Mouse (Mus musculus): Measurements from ENCODE around the gene Defb19. TPM values are rescaled to one million over a fixed set of nuclear protein-coding genes. Genes with fewer than 3 reads are reported as not detected.

Defb19 gene
- polyA plus RNA-seq, 1 experiment = 2.9 TPM

GRCm38 (mm10) chr2:152622953-152623352, 42.8 kb upstream of the Defb19 start, which contains the start of gene Defb25:
Defb25 (minus strand) TSS chr2:152623053.
- TF ChIP-seq POLR2A (IDR thresholded peaks at IDR 0.05; ENCODE audit: low read depth, low read length) (no peak), CTCF (conservative IDR thresholded peaks at IDR 0.05; ENCODE audit: insufficient read depth, insufficient read length, low read depth, low read length) (no peak)
- Histone ChIP-seq H3K4me1 (ENCODE audit: control insufficient read depth, insufficient read depth, low read length) (no peaks in the 10 kb centered on the region), H3K27ac (ENCODE audit: insufficient read depth, low read depth, low read length) (no peak within 1 kb of the TSS), H3K27me3 (replicated peaks; ENCODE audit: control insufficient read depth, insufficient read depth, low read length) (no peaks in the 10 kb centered on the region), H3K4me3 (ENCODE audit: insufficient read depth, low read depth, low read length) (no peak within 1 kb of the TSS), H3K36me3 (ENCODE audit: control insufficient read depth, insufficient read depth, low read length) (no peaks in the 10 kb centered on the region)
- no peak for DNase-seq
- 66% methylated on average over 7 of the region's 7 CpGs for WGBS

- H3K27ac ChIP-seq (ENCODE audit: insufficient read depth, low read depth, low read length) = no peak overlapping the region
- no peak overlapping the region for H3K4me3 ChIP-seq (ENCODE audit: insufficient read depth, low read depth, low read length)
- H3K27me3 ChIP-seq (replicated peaks; ENCODE audit: control insufficient read depth, insufficient read depth, low read length) = no peaks in the 10 kb centered on the region
- TF ChIP-seq POLR2A (IDR thresholded peaks at IDR 0.05; ENCODE audit: low read depth, low read length) = no peak
- no peak for TF ChIP-seq CTCF (conservative IDR thresholded peaks at IDR 0.05; ENCODE audit: insufficient read depth, insufficient read length, low read depth, low read length)
- no peaks in the 10 kb centered on the region for H3K4me1 ChIP-seq (ENCODE audit: control insufficient read depth, insufficient read depth, low read length)
- DNase-seq = no peak
- WGBS = 28% methylated on average over 13 of the region's 13 CpGs
- no peaks in the 10 kb centered on the region for H3K36me3 ChIP-seq (ENCODE audit: control insufficient read depth, insufficient read depth, low read length)
Measured at GRCm38 (mm10) chr2:152622151-152622550, 42.0 kb upstream of the Defb19 start.

- no peaks in the 10 kb centered on the region for H3K36me3 ChIP-seq (ENCODE audit: control insufficient read depth, insufficient read depth, low read length)
- no peak overlapping the region for H3K27ac ChIP-seq (ENCODE audit: insufficient read depth, low read depth, low read length)
- 55% methylated on average over 9 of the region's 9 CpGs for WGBS
- peak; percentile 36 for DNase-seq
- no peak overlapping the region for H3K4me3 ChIP-seq (ENCODE audit: insufficient read depth, low read depth, low read length)
- no peak for TF ChIP-seq CTCF (conservative IDR thresholded peaks at IDR 0.05; ENCODE audit: insufficient read depth, insufficient read length, low read depth, low read length)
- TF ChIP-seq POLR2A (IDR thresholded peaks at IDR 0.05; ENCODE audit: low read depth, low read length) = no peak
- H3K27me3 ChIP-seq (replicated peaks; ENCODE audit: control insufficient read depth, insufficient read depth, low read length) = no peaks in the 10 kb centered on the region
- no peaks in the 10 kb centered on the region for H3K4me1 ChIP-seq (ENCODE audit: control insufficient read depth, insufficient read depth, low read length)
Measured at GRCm38 (mm10) chr2:152620367-152621134, 40.4 kb upstream of the Defb19 start.

- 77% methylated on average over 5 of the region's 5 CpGs for WGBS
Measured at GRCm38 (mm10) chr2:152617374-152617773, 37.3 kb upstream of the Defb19 start.

GRCm38 (mm10) chr2:152616470-152616869, 36.4 kb upstream of the Defb19 start:
- Histone ChIP-seq H3K27me3 (replicated peaks; ENCODE audit: control insufficient read depth, insufficient read depth, low read length) (no peaks in the 10 kb centered on the region), H3K4me1 (ENCODE audit: control insufficient read depth, insufficient read depth, low read length) (no peaks in the 10 kb centered on the region), H3K4me3 (ENCODE audit: insufficient read depth, low read depth, low read length) (no peak overlapping the region), H3K36me3 (ENCODE audit: control insufficient read depth, insufficient read depth, low read length) (no peaks in the 10 kb centered on the region), H3K27ac (ENCODE audit: insufficient read depth, low read depth, low read length) (no peak overlapping the region)
- 66% methylated on average over 6 of the region's 6 CpGs for WGBS
- TF ChIP-seq CTCF (conservative IDR thresholded peaks at IDR 0.05; ENCODE audit: insufficient read depth, insufficient read length, low read depth, low read length) (no peak), POLR2A (IDR thresholded peaks at IDR 0.05; ENCODE audit: low read depth, low read length) (no peak)
- no peak for DNase-seq

More at GRCm38 (mm10) chr2:152617374-152617773, 37.3 kb upstream of the Defb19 start:
- TF ChIP-seq POLR2A (IDR thresholded peaks at IDR 0.05; ENCODE audit: low read depth, low read length) = no peak
- peak; percentile 49 for TF ChIP-seq CTCF (conservative IDR thresholded peaks at IDR 0.05; ENCODE audit: insufficient read depth, insufficient read length, low read depth, low read length)
- Histone ChIP-seq H3K4me3 (ENCODE audit: insufficient read depth, low read depth, low read length) (no peak overlapping the region), H3K27me3 (replicated peaks; ENCODE audit: control insufficient read depth, insufficient read depth, low read length) (no peaks in the 10 kb centered on the region), H3K36me3 (ENCODE audit: control insufficient read depth, insufficient read depth, low read length) (no peaks in the 10 kb centered on the region), H3K27ac (ENCODE audit: insufficient read depth, low read depth, low read length) (no peak overlapping the region), H3K4me1 (ENCODE audit: control insufficient read depth, insufficient read depth, low read length) (no peaks in the 10 kb centered on the region)
- DNase-seq = no peak

GRCm38 (mm10) chr2:152615563-152615962, 35.5 kb upstream of the Defb19 start:
- WGBS = 11% methylated on average over 7 of the region's 7 CpGs
- Histone ChIP-seq H3K4me3 (ENCODE audit: insufficient read depth, low read depth, low read length) (no peak overlapping the region), H3K36me3 (ENCODE audit: control insufficient read depth, insufficient read depth, low read length) (no peaks in the 10 kb centered on the region), H3K4me1 (ENCODE audit: control insufficient read depth, insufficient read depth, low read length) (no peaks in the 10 kb centered on the region), H3K27me3 (replicated peaks; ENCODE audit: control insufficient read depth, insufficient read depth, low read length) (no peaks in the 10 kb centered on the region), H3K27ac (ENCODE audit: insufficient read depth, low read depth, low read length) (no peak overlapping the region)
- TF ChIP-seq CTCF (conservative IDR thresholded peaks at IDR 0.05; ENCODE audit: insufficient read depth, insufficient read length, low read depth, low read length) (peak; percentile 77), POLR2A (IDR thresholded peaks at IDR 0.05; ENCODE audit: low read depth, low read length) (no peak)
- peak; percentile 81 for DNase-seq

GRCm38 (mm10) chr2:152612193-152612592, 32.1 kb upstream of the Defb19 start:
- Histone ChIP-seq H3K4me3 (ENCODE audit: insufficient read depth, low read depth, low read length) (no peak overlapping the region), H3K27me3 (replicated peaks; ENCODE audit: control insufficient read depth, insufficient read depth, low read length) (no peaks in the 10 kb centered on the region), H3K27ac (ENCODE audit: insufficient read depth, low read depth, low read length) (no peak overlapping the region), H3K36me3 (ENCODE audit: control insufficient read depth, insufficient read depth, low read length) (no peaks in the 10 kb centered on the region), H3K4me1 (ENCODE audit: control insufficient read depth, insufficient read depth, low read length) (no peaks in the 10 kb centered on the region)
- TF ChIP-seq POLR2A (IDR thresholded peaks at IDR 0.05; ENCODE audit: low read depth, low read length) = no peak
- no peak for TF ChIP-seq CTCF (conservative IDR thresholded peaks at IDR 0.05; ENCODE audit: insufficient read depth, insufficient read length, low read depth, low read length)
- WGBS = 56% methylated on average over 7 of the region's 8 CpGs
- DNase-seq = no peak

Measured in kidney, adult 2 months (tissue).